Mouse (Mus musculus) hindbrain, embryonic 10.5 days (tissue): ENCODE measurements around the gene Ihh. TPM values are rescaled to one million over a fixed set of nuclear protein-coding genes. Genes with fewer than 3 reads are reported as not detected.
A peak's percentile ranks its signal among the peaks of the same experiment; 100 is the strongest.

Source experiments
- DNase-seq: peaks from one replicate; pipeline ENCODE4 v3.0.0-alpha.2; 2017; ENCODE audit warnings: low spot score
- H3K27ac ChIP-seq: fragments of 300-500 bp; sonication (generic); 2 replicates; pipeline ENCODE4 v1.5.1; 2016; ENCODE audit warnings: mild to moderate bottlenecking, moderate library complexity
- H3K27me3 ChIP-seq: fragments of 300-500 bp; sonication (generic); 2 replicates; pipeline ENCODE4 v1.6.1; 2016; ENCODE audit warnings: mild to moderate bottlenecking; ENCODE audit not compliant: poor library complexity, insufficient read depth, severe bottlenecking
- H3K36me3 ChIP-seq: fragments of 300-500 bp; sonication (generic); 2 replicates; pipeline ENCODE4 v1.6.1; 2016; ENCODE audit warnings: mild to moderate bottlenecking, moderate library complexity
- H3K4me1 ChIP-seq: fragments of 300-500 bp; sonication (generic); replicated peaks from 2 replicates; pipeline ENCODE4 v1.6.1; 2016; ENCODE audit warnings: mild to moderate bottlenecking
- H3K4me3 ChIP-seq: fragments of 300-500 bp; sonication (generic); 2 replicates; pipeline ENCODE4 v1.5.1; 2016; ENCODE audit warnings: mild to moderate bottlenecking, moderate library complexity
- H3K9me3 ChIP-seq: fragments of 300-500 bp; sonication (generic); 2 replicates; pipeline ENCODE4 v1.6.1; 2016; ENCODE audit warnings: mild to moderate bottlenecking, moderate library complexity
- WGBS: fragments of 180-500 bp; shearing (Covaris S2); methylation state at CpG from one replicate; pipeline ENCODE4 v1.1.7; 2016; 5-methylcytosine and 5-hydroxymethylcytosine counted together
- polyA plus RNA-seq: library from polyadenylated mRNA; unstranded; fragments of >200 nt; fragmentation: Nextera tagmentation; extraction: Ambion mirVana; gene quantifications from 2 replicates; pipeline ENCODE4 v1.2.1, GENCODE M21; 2016

The Ihh gene
- polyA plus RNA-seq, result 0.12 TPM in 2 replicates

DNA sequence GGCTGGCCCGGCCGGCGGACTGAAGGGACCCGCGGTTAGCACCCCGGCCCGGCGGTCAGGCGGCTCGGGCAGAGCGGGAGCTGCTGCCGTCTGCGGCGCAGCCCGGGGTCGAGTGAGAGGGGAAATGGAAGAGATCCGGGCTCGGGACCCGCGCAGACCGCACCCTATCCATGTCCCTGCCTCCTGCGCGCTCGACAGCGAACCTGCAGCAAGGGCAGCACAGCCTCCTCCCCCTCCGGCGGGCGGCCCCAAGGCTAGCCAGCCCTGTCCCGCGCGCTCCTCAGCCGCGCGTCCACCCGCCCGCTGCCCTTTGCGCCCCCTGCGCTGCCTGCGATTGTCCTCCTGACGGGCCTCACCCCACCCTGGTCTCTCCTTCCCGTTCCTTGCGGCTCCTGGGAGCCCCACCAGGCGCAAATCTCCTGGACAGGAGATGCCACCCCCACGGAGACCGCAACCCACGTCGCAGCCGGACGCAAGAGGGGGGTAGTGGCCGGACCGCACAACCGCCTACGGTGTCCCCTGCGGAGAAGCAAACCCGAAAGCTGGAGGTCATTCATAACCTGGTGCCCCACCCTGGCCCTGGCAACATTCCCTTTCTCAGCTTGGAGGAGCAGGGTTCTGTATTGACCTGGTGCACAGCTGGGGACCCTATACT lies at the start of gene Ihh:
Ihh (minus strand) TSS at position 117 of the 655 bp plus-strand sequence.
- peaks cover 45% of the 10 kb centered on the region for H3K4me1 ChIP-seq

DNA sequence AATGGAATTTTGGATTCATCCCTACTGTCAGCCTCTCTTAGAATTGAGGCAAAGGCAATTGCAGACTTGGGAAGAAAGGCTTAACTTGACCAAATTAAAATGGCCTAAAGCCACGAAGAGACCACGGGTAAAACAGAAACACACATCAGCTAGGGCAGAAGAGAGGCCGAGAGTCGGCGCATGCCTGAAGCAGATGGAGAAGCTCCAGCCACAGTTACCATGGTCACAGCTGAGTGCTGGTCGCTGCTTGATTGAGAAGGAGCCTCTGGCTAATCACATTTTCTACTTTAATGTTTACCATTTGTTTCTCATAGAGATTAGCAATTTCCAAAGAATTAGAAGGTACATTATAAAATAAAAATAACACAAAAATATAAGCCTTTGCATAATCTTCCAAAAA lies 49.7 kb upstream of the Ihh start:
- WGBS, result 77% methylated on average over 6 of the region's 6 CpGs
- DNase-seq, result no peak

More for the DNA sequence above, at the start of gene Ihh:
- Histone ChIP-seq H3K27me3 (peaks cover 98% of the 10 kb centered on the region), H3K4me3 (peak within 1 kb of the TSS; percentile 51), H3K36me3 (no peaks in the 10 kb centered on the region), H3K9me3 (no peaks in the 10 kb centered on the region), H3K27ac (no peak within 1 kb of the TSS)
- 2% methylated on average over 55 of the region's 55 CpGs for WGBS
- peak; percentile 46 for DNase-seq

DNA sequence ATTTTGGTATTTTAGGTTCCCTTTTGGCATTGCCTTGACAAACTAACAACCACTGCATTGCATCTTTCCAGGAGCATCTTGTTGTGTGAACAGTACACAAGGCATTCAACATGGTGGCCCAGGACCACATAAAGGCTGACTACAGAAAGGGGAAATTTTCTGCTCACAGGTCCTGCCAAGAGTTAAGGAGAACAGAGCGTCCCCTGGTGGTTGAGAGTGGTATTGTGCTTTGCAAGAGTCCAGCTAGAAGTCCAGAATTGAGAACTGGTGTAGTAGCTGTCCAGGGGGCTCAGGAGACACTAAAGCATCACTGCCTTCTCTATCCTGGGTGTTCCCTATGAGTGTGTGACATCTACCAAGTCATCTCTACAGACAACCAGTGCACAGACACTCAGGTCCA lies 49.0 kb upstream of the Ihh start:
- no peaks in the 10 kb centered on the region for H3K36me3 ChIP-seq
- WGBS, result 0% methylated on average over 1 of the region's 1 CpGs

More for the DNA sequence above, 49.7 kb upstream of the Ihh start:
- Histone ChIP-seq H3K27me3 (no peaks in the 10 kb centered on the region), H3K4me1 (no peaks in the 10 kb centered on the region), H3K27ac (no peak overlapping the region), H3K9me3 (no peaks in the 10 kb centered on the region), H3K36me3 (no peaks in the 10 kb centered on the region), H3K4me3 (no peak overlapping the region)

DNA sequence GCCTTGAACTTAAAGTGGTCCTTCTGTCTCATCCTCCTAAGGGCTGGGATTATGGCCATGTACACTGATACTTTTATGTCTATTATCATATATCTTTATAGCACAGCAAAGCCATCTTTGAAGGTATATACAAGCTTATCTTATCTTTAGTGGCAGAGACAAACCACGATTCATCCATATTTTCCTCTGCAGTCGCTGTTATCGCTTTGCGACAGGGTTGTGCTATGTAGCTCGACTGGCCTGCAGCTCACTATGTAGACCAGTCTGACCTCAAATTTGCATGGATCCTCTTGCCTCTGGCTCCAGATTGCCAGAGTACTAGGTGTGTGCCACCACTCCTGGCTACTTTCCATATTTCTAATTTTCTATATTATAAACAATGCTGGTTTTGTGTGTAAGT lies 47.7 kb upstream of the Ihh start:
- Histone ChIP-seq H3K4me3 (no peak overlapping the region), H3K9me3 (no peaks in the 10 kb centered on the region), H3K27ac (no peak overlapping the region), H3K27me3 (no peaks in the 10 kb centered on the region), H3K36me3 (no peaks in the 10 kb centered on the region), H3K4me1 (no peaks in the 10 kb centered on the region)
- WGBS, result 91% methylated on average over 5 of the region's 5 CpGs
- no peak for DNase-seq

More for the DNA sequence above, 49.0 kb upstream of the Ihh start:
- no peaks in the 10 kb centered on the region for H3K27me3 ChIP-seq
- H3K4me1 ChIP-seq, result no peaks in the 10 kb centered on the region
- H3K27ac ChIP-seq, result no peak overlapping the region
- DNase-seq, result peak; percentile 57
- H3K9me3 ChIP-seq, result no peaks in the 10 kb centered on the region
- no peak overlapping the region for H3K4me3 ChIP-seq

DNA sequence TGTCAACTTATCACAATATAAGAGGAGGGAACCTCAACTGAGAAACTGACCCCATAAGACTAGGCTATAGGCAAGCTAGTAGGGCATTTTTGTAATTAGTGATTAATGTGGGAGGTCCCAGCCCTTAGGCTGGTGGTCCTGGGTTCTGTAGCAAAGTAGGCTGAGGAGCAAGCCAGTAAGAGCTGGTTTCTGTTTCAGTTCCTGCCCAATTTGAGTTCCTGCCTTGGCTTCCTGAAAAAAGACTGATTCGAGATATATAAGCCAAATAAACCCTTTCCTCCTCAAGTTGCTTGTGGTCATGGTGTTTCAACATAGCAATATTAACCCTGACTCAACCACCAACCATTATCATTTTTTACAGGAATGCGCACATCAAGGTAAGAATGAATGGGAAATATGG lies 45.8 kb upstream of the Ihh start:
- 84% methylated on average over 2 of the region's 2 CpGs for WGBS

DNA sequence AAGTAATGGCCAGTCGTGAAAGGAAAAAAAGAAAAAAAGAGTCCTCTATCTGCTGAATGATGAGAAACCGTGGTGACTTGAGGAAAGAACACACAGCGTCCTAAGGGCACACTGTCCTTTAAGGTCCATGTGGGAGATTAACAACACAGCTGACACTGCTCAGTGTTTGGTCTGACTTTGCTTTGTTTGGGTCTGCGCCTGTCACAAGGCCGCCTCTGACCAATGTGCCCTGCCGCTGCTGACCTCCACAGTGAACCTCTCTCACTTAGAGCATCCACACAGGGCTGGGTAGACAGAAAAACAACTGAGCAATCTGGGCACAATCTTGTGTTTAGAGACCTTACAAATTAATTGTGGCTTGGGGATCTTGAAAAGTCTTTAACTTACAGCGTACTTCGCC lies 25.5 kb upstream of the Ihh start:
- Histone ChIP-seq H3K9me3 (no peaks in the 10 kb centered on the region), H3K27ac (no peak overlapping the region; the same call in 1 of the 2 replicates), H3K4me1 (peaks cover 15% of the 10 kb centered on the region), H3K36me3 (no peaks in the 10 kb centered on the region), H3K4me3 (no peak overlapping the region), H3K27me3 (no peaks in the 10 kb centered on the region)
- 82% methylated on average over 8 of the region's 8 CpGs for WGBS
- no peak for DNase-seq

More for the DNA sequence above, 45.8 kb upstream of the Ihh start:
- no peak overlapping the region for H3K4me3 ChIP-seq
- DNase-seq, result no peak
- no peaks in the 10 kb centered on the region for H3K36me3 ChIP-seq
- H3K4me1 ChIP-seq, result no peaks in the 10 kb centered on the region
- H3K27ac ChIP-seq, result no peak overlapping the region
- no peaks in the 10 kb centered on the region for H3K9me3 ChIP-seq
- no peaks in the 10 kb centered on the region for H3K27me3 ChIP-seq

DNA sequence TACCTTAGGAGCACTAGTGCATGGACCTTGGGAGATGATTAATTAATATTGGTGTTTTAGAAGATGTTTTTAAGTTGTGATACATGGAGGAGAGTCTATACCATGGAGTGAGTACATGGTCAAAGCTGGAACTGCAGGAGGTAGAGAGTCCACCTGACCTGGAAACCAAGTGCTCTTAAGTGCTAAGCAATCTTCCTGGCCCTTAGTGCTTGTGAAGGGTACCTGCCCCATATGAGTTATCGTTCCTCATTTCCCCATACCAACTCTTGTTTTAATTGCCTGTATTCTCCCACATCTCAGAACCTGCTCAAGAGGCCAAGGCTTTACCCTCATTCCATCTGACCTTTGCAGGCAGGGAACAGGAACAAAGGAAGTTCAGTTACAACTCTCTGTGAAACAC lies 24.5 kb upstream of the Ihh start:
- peaks cover 20% of the 10 kb centered on the region for H3K4me1 ChIP-seq
- WGBS, result 86% methylated on average over 1 of the region's 1 CpGs
- H3K36me3 ChIP-seq, result no peaks in the 10 kb centered on the region
- no peaks in the 10 kb centered on the region for H3K27me3 ChIP-seq
- no peaks in the 10 kb centered on the region for H3K9me3 ChIP-seq
- DNase-seq, result no peak
- no peak overlapping the region for H3K4me3 ChIP-seq
- no peak overlapping the region for H3K27ac ChIP-seq

DNA sequence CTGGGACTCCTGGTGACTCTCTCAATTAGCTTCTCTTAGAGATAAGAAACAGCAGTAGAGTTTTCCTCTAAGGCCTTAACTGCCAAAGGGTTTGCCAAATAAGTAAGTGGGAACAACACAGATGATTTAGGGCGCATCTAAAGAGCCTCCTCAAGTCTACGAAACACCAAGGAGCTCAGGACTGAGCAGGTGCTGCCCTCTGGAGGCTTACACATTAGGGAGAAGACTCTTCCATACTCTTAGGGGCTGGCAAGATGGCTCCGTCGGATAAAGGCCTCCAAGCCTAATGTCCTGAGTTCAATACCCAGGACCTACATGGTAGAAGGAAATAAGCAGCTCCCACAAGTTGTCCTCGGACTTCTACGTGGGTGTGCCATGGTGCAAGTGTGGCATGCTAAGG lies 22.1 kb upstream of the Ihh start:
- WGBS, result 83% methylated on average over 6 of the region's 6 CpGs
- no peaks in the 10 kb centered on the region for H3K9me3 ChIP-seq
- DNase-seq, result no peak

DNA sequence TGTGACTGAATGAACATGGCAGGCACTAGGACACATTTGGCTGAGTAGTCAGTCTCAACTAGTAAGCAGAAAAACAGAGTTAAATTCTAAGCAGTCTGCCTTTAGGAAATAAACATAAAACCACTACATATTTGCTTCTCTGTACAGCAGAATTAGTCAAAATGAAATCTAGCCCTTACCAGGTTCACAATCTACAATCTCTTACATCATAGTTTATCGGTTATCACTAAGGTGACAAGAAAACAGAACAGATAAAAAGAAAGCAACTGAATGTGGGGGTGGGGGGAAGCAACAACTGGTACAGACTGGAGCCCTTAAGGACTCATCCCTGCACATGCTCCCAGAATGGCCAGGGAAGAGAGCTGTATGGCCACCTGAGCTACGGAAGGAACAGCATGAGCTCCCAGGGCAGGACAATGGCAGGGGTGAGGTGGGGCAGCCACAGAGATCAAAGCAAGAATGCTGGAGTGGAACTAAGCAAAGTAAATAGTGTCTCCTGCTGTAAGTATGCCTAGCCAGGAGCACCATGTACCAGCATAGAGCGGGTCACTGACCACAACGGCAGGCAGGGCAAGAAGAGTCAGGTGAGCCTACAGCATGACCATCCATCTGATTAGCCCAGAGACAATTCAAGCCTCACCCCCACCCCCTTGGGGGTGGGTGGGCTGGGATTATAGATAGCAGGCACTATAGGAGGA lies 20.0 kb upstream of the Ihh start:
- H3K4me1 ChIP-seq, result peaks cover 8% of the 10 kb centered on the region
- H3K27ac ChIP-seq, result no peak overlapping the region
- WGBS, result 60% methylated on average over 4 of the region's 4 CpGs
- H3K4me3 ChIP-seq, result no peak overlapping the region
- DNase-seq, result no peak
- no peaks in the 10 kb centered on the region for H3K36me3 ChIP-seq
- no peaks in the 10 kb centered on the region for H3K27me3 ChIP-seq
- no peaks in the 10 kb centered on the region for H3K9me3 ChIP-seq

More for the DNA sequence above, 22.1 kb upstream of the Ihh start:
- H3K27ac ChIP-seq, result no peak overlapping the region
- no peaks in the 10 kb centered on the region for H3K27me3 ChIP-seq
- peaks cover 13% of the 10 kb centered on the region for H3K4me1 ChIP-seq
- no peaks in the 10 kb centered on the region for H3K36me3 ChIP-seq
- no peak overlapping the region for H3K4me3 ChIP-seq

DNA sequence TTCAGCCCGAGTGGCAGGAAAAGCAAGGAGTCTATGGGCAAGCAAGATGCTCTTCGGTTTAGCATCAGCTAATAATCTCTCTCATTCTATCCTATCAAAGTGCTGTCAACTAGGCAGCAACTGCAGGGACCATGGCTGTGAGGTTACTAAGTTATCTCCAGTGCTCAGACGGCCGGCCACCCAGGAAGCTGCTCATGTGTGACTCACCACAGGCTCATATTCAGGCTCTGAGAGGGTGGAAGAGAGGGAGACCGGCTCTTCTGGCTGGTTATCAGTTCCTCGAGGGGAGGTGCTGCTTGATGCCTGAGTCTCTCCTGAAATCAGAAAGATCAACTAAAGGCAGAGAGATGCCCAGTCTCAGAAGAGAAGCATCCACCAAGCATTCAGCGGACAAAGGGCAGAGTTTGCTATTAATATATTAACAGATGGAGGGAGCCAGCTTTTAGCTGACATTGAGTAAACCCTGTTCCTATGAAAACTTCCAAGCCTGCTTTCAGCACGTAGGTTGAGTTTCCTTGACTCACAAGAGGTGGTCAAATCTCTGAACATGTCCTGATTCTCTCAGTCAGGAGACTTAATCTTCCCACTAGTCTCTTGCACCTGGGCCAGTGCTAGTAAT lies 16.6 kb upstream of the Ihh start:
- peaks cover 10% of the 10 kb centered on the region; the same call in 1 of the 2 replicates for H3K27me3 ChIP-seq
- H3K36me3 ChIP-seq, result no peaks in the 10 kb centered on the region
- no peak for DNase-seq
- H3K9me3 ChIP-seq, result no peaks in the 10 kb centered on the region
- H3K27ac ChIP-seq, result no peak overlapping the region
- no peak overlapping the region for H3K4me3 ChIP-seq
- peaks cover 16% of the 10 kb centered on the region for H3K4me1 ChIP-seq
- 76% methylated on average over 8 of the region's 8 CpGs for WGBS

DNA sequence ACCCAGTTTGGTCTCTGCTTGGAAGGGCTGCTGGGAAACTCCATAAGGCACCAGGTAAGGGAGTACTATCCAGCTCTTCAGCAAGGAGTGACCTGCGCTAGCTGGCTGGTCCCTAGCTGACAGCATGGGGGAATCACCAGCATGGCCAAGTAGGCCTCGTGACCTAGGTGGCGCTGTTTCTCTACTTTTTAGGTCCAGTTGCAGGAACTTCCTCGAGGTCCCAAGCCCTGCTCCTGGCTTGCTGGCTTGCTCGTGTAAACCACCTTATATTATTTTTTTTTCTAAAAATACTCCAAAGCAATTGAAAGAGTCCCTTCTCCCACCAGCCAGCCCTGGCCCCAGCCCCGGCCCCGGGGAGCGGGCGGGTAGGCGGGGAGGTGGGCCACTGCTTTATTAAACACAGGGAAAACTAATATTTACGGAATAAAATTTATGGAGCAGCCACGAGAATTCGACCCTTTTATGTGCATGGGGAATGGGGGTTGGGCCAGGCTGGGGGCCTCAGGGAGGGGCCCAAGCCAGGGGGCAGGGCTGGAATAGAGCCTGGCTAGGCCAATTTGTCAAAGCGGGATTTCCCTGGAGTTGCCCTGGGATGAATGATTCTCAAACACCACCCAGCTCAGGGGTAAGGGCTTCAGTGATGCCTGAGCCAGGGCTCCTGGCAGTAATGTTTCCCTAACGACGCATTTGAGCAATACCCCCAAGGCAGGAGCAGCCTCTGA lies 13.2 kb upstream of the Ihh start:
- Histone ChIP-seq H3K27ac (peak overlapping the region; percentile 57; the same call in 1 of the 2 replicates), H3K9me3 (no peaks in the 10 kb centered on the region), H3K36me3 (no peaks in the 10 kb centered on the region), H3K4me3 (peak overlapping the region; percentile 36), H3K4me1 (peaks cover 8% of the 10 kb centered on the region), H3K27me3 (peaks cover 27% of the 10 kb centered on the region; the same call in 1 of the 2 replicates)
- DNase-seq, result peak; percentile 80
- 18% methylated on average over 16 of the region's 16 CpGs for WGBS

DNA sequence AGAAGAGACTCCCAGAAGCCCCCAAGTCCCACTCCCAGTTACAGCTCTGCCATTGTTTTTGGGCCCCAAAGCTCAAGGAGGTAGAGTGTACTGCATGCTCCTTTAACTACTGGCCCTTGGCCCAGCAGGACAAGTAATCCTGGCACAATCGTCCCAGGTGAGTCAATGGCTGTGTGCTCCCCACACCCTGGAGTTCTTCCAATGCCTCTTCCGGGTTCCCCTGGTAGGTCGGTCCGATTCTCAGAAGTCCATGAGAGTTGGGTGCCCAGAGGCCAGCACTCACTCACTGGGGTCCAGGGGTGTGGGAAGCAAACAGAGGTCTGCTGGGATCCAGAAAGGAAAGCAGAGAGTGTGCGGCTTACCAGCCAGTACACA lies 11.4 kb upstream of the Ihh start:
- Histone ChIP-seq H3K4me3 (no peak overlapping the region), H3K36me3 (no peaks in the 10 kb centered on the region), H3K27me3 (peaks cover 38% of the 10 kb centered on the region; the same call in 1 of the 2 replicates), H3K9me3 (no peaks in the 10 kb centered on the region), H3K4me1 (peaks cover 8% of the 10 kb centered on the region), H3K27ac (no peak overlapping the region)
- WGBS, result 88% methylated on average over 5 of the region's 5 CpGs
- DNase-seq, result no peak
